Mouse (Mus musculus) hindbrain, embryonic 11.5 days (tissue): ENCODE data around the gene Fkbp15. TPM values are rescaled to one million over a fixed set of nuclear protein-coding genes. Genes with fewer than 3 reads are reported as not detected.
A peak's percentile ranks its signal among the peaks of the same experiment; 100 is the strongest.

Source experiments
- ATAC-seq: fragments of 200-750 bp; cut with Nextera tagmentation; 2 replicates; pipeline ENCODE4 v1.8.0; 2017; ENCODE audit warnings: mild to moderate bottlenecking, moderate TSS enrichment, moderate library complexity; ENCODE audit not compliant: low FRiP score
- DNase-seq: peaks from one replicate; pipeline ENCODE4 v3.0.0-alpha.2; 2015; ENCODE audit warnings: low spot score
- H3K27ac ChIP-seq: fragments of 300-500 bp; sonication (generic); 2 replicates; pipeline ENCODE4 v1.5.1; 2014; ENCODE audit warnings: mild to moderate bottlenecking, low read depth, low read length
- H3K27me3 ChIP-seq: fragments of 300-500 bp; sonication (generic); 2 replicates; pipeline ENCODE4 v1.6.1; 2014; ENCODE audit warnings: mild to moderate bottlenecking, low read length, moderate library complexity, mixed read lengths; ENCODE audit not compliant: control insufficient read depth, insufficient read depth
- H3K36me3 ChIP-seq: fragments of 300-500 bp; sonication (generic); 2 replicates; pipeline ENCODE4 v1.6.1; 2014; ENCODE audit warnings: mild to moderate bottlenecking, low read length, moderate library complexity, mixed read lengths; ENCODE audit not compliant: control insufficient read depth, insufficient read depth
- H3K4me1 ChIP-seq: fragments of 300-500 bp; sonication (generic); replicated peaks from 2 replicates; pipeline ENCODE4 v1.6.1; 2014; ENCODE audit warnings: low read length, mixed read lengths; ENCODE audit not compliant: control insufficient read depth, insufficient read depth
- H3K4me2 ChIP-seq: fragments of 300-500 bp; sonication (generic); replicated peaks from 2 replicates; pipeline ENCODE4 v1.6.1; 2014; ENCODE audit warnings: mild to moderate bottlenecking, low read depth, low read length
- H3K4me3 ChIP-seq: fragments of 300-500 bp; sonication (generic); 2 replicates; pipeline ENCODE4 v1.5.1; 2014; ENCODE audit warnings: low read depth, low read length
- H3K9ac ChIP-seq: fragments of 300-500 bp; sonication (generic); 2 replicates; pipeline ENCODE4 v1.6.1; 2014; ENCODE audit warnings: low read depth, low read length
- H3K9me3 ChIP-seq: fragments of 300-500 bp; sonication (generic); 2 replicates; pipeline ENCODE4 v1.6.1; 2016; ENCODE audit warnings: low read length; ENCODE audit not compliant: control insufficient read depth
- WGBS: fragments of 180-500 bp; shearing (Covaris S2); extraction: QIAGEN DNeasy Blood & Tissue Kit; methylation state at CpG from one replicate; pipeline ENCODE4 v1.1.7; 2014; 5-methylcytosine and 5-hydroxymethylcytosine counted together
- polyA plus RNA-seq: library from polyadenylated mRNA; unstranded; fragments of >200 nt; fragmentation: Nextera tagmentation; extraction: Ambion mirVana; gene quantifications from 2 replicates; pipeline ENCODE4 v1.2.1, GENCODE M21; 2014

Gene Fkbp15
- polyA plus RNA-seq, 1 experiment from 2014 or later, result 21.2 TPM

DNA sequence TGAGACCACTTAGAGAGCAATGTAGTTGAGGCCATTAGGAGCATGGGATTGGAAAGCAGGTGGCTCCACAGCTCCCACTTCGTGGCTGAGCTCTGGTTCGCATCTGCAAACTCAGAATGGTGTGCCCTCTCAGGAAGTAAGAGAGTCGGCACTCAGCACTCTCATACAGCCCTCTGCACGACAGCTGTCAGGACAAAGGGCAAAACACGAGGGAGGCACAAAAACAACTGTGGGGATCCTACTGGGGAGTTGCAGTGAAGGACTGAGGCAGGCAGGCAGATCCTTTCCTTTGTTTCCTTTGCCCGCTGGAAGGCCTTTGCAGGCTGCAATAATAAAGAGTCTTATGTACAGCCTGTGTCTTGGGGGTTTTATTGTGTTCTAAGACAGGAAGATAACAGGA is 33.1 kb upstream of the Fkbp15 start:
- Histone ChIP-seq H3K4me1 (no peaks in the 10 kb centered on the region), H3K9me3 (no peaks in the 10 kb centered on the region), H3K4me2 (no peak overlapping the region), H3K27me3 (no peaks in the 10 kb centered on the region), H3K9ac (no peak overlapping the region), H3K27ac (no peak overlapping the region), H3K4me3 (no peak overlapping the region), H3K36me3 (peaks cover 6% of the 10 kb centered on the region; the same call in 1 of the 2 replicates)
- ATAC-seq (peak; percentile 61; the same call in 1 of the 2 replicates), DNase-seq (peak; percentile 25)
- 31% methylated on average over 6 of the region's 6 CpGs for WGBS

GRCm38 (mm10) chr4:62391892-62392291 is 31.5 kb upstream of the Fkbp15 start:
- no peak for ATAC-seq

DNA sequence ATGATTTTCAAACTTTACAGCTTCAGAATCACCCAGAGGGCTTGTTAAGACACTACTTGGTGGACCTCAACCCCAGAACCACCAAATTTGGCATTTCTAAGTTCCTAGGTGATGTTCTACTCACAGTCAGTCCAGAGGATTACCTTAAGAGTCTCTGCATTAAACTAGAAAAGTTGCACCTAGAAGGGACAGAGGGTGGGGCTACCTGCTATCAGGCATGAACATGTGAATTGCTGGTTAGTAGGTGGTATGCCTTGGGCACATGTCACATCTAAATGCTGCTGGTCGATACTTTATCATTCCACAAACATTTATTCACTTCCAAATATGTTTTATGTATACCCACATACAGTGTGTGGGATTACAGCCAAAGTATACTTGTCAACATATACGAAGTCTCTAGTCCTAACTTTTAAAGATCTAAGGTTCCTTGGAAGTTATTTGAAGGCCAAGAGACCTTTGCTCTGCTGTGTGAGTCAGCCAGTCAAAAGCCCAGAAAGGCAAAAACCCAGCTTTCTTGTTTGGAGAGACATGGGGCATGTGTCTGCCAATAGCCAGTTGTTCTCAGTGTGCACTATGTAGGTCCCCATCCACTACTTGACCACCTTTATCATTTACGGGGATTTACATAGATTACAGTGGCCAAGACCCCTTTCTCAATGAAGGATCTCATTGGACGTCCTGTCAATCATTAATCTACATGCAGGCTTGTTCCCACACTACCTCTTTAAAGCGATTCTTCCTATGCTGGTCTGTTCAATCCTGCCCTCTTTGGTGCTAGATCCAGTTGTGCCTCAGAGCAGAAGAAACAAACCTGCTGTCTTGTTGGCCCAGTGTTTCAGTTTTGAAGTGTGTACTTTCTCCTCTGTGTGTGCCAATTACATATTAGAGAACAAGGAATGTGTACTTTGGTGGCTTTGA is 29.5 kb upstream of the Fkbp15 start:
- DNase-seq (no peak), ATAC-seq (no peak)
- no peak overlapping the region for H3K27ac ChIP-seq
- H3K4me3 ChIP-seq, result no peak overlapping the region
- WGBS, result 88% methylated on average over 5 of the region's 5 CpGs
- H3K4me2 ChIP-seq, result no peak overlapping the region
- no peaks in the 10 kb centered on the region for H3K27me3 ChIP-seq
- no peaks in the 10 kb centered on the region for H3K4me1 ChIP-seq
- no peaks in the 10 kb centered on the region for H3K9me3 ChIP-seq
- H3K36me3 ChIP-seq, result peaks cover 2% of the 10 kb centered on the region; the same call in 1 of the 2 replicates
- no peak overlapping the region for H3K9ac ChIP-seq

More at GRCm38 (mm10) chr4:62391892-62392291, 31.5 kb upstream of the Fkbp15 start:
- Histone ChIP-seq H3K9me3 (no peaks in the 10 kb centered on the region), H3K4me2 (no peak overlapping the region), H3K27ac (no peak overlapping the region), H3K36me3 (peaks cover 2% of the 10 kb centered on the region), H3K27me3 (no peaks in the 10 kb centered on the region), H3K4me3 (no peak overlapping the region), H3K9ac (no peak overlapping the region), H3K4me1 (no peaks in the 10 kb centered on the region)
- WGBS, result 84% methylated on average over 7 of the region's 7 CpGs
- no peak for DNase-seq

DNA sequence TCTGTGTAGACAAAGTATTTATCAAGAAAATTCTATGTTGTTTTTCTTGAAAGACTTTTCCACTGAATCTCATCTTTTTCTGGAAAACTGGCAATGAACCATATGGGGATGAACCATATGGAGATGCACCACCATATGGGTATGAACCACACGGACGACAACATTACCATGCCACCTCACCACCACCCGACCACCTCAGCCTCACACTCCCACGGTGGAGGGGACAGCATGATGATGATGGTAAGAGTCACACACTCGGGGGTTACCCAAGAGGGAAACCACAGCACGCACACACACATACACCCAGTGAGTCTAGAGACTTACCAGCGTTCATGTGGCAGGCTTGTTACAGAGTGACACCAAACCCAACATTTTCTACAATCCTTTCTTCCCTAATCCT is 25.1 kb upstream of the Fkbp15 start:
- Histone ChIP-seq H3K4me2 (no peak overlapping the region), H3K9ac (no peak overlapping the region), H3K4me1 (no peaks in the 10 kb centered on the region), H3K27ac (no peak overlapping the region), H3K36me3 (peaks cover 2% of the 10 kb centered on the region; the same call in 1 of the 2 replicates), H3K27me3 (no peaks in the 10 kb centered on the region), H3K4me3 (no peak overlapping the region), H3K9me3 (no peaks in the 10 kb centered on the region)
- ATAC-seq (no peak), DNase-seq (no peak)
- WGBS, result 92% methylated on average over 7 of the region's 7 CpGs

DNA sequence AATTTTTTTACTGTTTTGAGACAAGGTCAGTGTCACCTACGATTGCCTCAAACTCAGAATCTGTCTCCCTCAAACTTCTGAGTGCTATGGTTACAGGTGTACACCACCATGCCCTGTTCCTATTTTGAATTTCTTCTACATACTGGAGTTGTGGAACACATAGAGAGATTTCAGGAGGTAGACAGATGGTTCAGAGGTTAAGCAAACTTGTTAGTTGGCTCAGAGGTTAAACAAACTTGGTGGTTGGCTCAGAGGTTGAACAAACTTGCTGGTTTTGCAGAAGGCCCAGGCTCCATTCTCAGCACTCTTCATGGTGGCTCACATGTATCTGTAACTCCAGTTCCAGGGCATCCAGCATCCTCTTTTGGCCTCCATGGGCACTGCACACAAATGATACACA is 23.8 kb upstream of the Fkbp15 start:
- 95% methylated on average over 1 of the region's 1 CpGs for WGBS
- H3K36me3 ChIP-seq, result peaks cover 2% of the 10 kb centered on the region; the same call in 1 of the 2 replicates
- DNase-seq, result no peak
- no peak for ATAC-seq
- H3K4me3 ChIP-seq, result no peak overlapping the region
- H3K9me3 ChIP-seq, result no peaks in the 10 kb centered on the region
- H3K4me2 ChIP-seq, result no peak overlapping the region
- no peaks in the 10 kb centered on the region for H3K27me3 ChIP-seq
- H3K9ac ChIP-seq, result no peak overlapping the region
- H3K27ac ChIP-seq, result no peak overlapping the region
- no peaks in the 10 kb centered on the region for H3K4me1 ChIP-seq

DNA sequence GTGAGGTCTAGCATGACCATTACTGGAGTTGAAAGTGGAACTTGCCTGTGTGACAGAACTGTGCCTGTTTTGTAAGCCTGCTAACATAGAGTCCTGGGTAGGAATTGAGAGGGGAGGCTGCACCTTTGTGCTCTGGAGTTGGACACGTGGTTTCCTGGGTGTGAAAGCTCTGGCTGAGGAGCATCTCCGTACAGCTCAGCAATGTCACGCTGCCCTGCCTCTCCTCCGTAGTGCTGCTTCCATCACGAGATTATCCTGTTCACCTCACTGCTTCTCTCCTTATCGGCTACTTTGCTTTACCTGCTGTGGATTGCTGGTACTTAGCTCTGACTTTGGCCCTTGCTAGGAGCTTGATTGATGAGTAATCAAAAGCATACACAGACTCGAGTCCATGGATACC is 23.4 kb upstream of the Fkbp15 start:
- no peaks in the 10 kb centered on the region for H3K9me3 ChIP-seq
- ATAC-seq (no peak), DNase-seq (no peak)
- H3K4me3 ChIP-seq, result no peak overlapping the region
- 89% methylated on average over 7 of the region's 7 CpGs for WGBS
- H3K4me2 ChIP-seq, result no peak overlapping the region
- peaks cover 2% of the 10 kb centered on the region; the same call in 1 of the 2 replicates for H3K36me3 ChIP-seq
- no peak overlapping the region for H3K9ac ChIP-seq
- no peaks in the 10 kb centered on the region for H3K4me1 ChIP-seq
- no peak overlapping the region for H3K27ac ChIP-seq
- H3K27me3 ChIP-seq, result no peaks in the 10 kb centered on the region

GRCm38 (mm10) chr4:62383207-62383606 is 22.9 kb upstream of the Fkbp15 start:
- Histone ChIP-seq H3K9me3 (no peaks in the 10 kb centered on the region), H3K27ac (no peak overlapping the region), H3K9ac (no peak overlapping the region), H3K4me1 (no peaks in the 10 kb centered on the region), H3K4me3 (no peak overlapping the region), H3K27me3 (no peaks in the 10 kb centered on the region), H3K4me2 (no peak overlapping the region), H3K36me3 (peaks cover 2% of the 10 kb centered on the region; the same call in 1 of the 2 replicates)
- no peak for DNase-seq
- WGBS, result 93% methylated on average over 6 of the region's 6 CpGs
- ATAC-seq, result no peak

DNA sequence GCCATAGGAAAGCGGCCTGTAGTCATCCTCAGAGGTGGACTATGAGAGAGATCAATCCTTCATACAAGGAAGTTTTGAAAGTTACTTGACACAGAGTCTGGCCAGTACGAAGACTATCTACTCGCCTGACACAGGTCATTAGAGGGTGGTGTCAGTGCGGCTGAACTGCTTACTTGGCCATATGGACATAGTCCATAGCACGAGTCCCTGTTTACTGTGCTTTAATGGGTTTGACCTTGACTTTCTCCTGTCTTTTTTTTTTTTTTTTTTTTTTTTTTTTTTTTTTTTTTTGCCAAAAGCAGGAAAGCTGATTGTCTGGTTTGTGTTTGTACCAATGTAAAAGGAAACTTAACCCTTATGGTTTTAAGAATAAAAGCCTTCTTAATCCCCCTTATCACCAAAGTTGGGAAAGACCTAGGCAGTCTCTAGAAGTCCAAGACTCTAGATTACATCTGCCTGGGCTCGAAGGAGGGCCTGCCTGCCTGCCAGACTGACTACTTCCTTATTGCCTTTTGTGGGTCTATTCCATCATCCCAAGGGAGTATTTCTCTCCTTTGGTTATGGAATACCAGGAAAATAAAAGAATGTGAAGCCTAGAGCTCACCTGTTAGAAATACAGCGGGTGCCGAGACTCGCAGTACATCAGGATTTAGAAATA is 19.5 kb upstream of the Fkbp15 start:
- no peaks in the 10 kb centered on the region for H3K36me3 ChIP-seq
- H3K9me3 ChIP-seq, result no peaks in the 10 kb centered on the region
- no peak overlapping the region for H3K27ac ChIP-seq
- no peaks in the 10 kb centered on the region for H3K4me1 ChIP-seq
- DNase-seq, result no peak
- no peak overlapping the region for H3K9ac ChIP-seq
- no peak overlapping the region for H3K4me3 ChIP-seq
- ATAC-seq, result no peak
- WGBS, result 91% methylated on average over 9 of the region's 9 CpGs
- no peaks in the 10 kb centered on the region for H3K27me3 ChIP-seq
- no peak overlapping the region for H3K4me2 ChIP-seq
